Mouse (Mus musculus) MEL (cell line): ENCODE measurements around the gene Psmb4. TPM values are rescaled to one million over a fixed set of nuclear protein-coding genes. Genes with fewer than 3 reads are reported as not detected.

ENCODE experiments used
- DNase-seq: peaks from one replicate; pipeline ENCODE4 v3.0.0; 2011; ENCODE audit warnings: low read depth, low spot score
- H3K27ac ChIP-seq: 2 replicates; pipeline ENCODE4 v1.5.1; 2012; ENCODE audit warnings: low read depth, mild to moderate bottlenecking, control low read depth, low read length, moderate library complexity; ENCODE audit not compliant: control insufficient read depth
- H3K27me3 ChIP-seq, 2 experiments: fragments of 150-350 bp in 1 of 2; sonication (generic) in 1 of 2; 2 replicates each; pipeline ENCODE4 v1.6.1; 2012; ENCODE audit warnings: low read length in 2 of 2, mild to moderate bottlenecking in 2 of 2, improper control_type of control experiment in 1 of 2, moderate library complexity in 1 of 2; ENCODE audit not compliant: insufficient read depth in 2 of 2, control insufficient read depth in 1 of 2
- H3K36me3 ChIP-seq, 2 experiments: 2 replicates each; pipeline ENCODE4 v1.6.1; 2012 to 2014; ENCODE audit warnings: low read length in 2 of 2, improper control_type of control experiment in 1 of 2, inconsistent platforms in 1 of 2, mild to moderate bottlenecking in 1 of 2; ENCODE audit not compliant: insufficient read depth in 2 of 2, control insufficient read depth in 1 of 2
- H3K4me1 ChIP-seq, 2 experiments: fragments of 150-350 bp in 1 of 2; sonication (generic) in 1 of 2; 2 replicates each; pipeline ENCODE4 v1.6.1; 2012; ENCODE audit warnings: low read length in 2 of 2, improper control_type of control experiment in 1 of 2, mild to moderate bottlenecking in 1 of 2; ENCODE audit not compliant: insufficient read depth in 2 of 2, control insufficient read depth in 1 of 2
- H3K4me3 ChIP-seq, 2 experiments: fragments of 150-350 bp in 1 of 2; sonication (generic) in 1 of 2; 2 replicates each; pipeline ENCODE4 v1.5.1; 2012; ENCODE audit warnings: low read depth in 2 of 2, low read length in 2 of 2, mild to moderate bottlenecking in 2 of 2, moderate library complexity in 2 of 2, control low read depth in 1 of 2, improper control_type of control experiment in 1 of 2; ENCODE audit not compliant: control insufficient read depth in 1 of 2, insufficient read depth in 1 of 2
- H3K79me2 ChIP-seq: 2 replicates; pipeline ENCODE4 v1.6.1; 2012; ENCODE audit warnings: mild to moderate bottlenecking, low read length, moderate library complexity; ENCODE audit not compliant: control insufficient read depth, poor library complexity, insufficient read depth
- H3K9ac ChIP-seq: 2 replicates; pipeline ENCODE4 v1.6.1; 2012; ENCODE audit warnings: low read depth, mild to moderate bottlenecking, control low read depth, low read length, moderate library complexity; ENCODE audit not compliant: control insufficient read depth, poor library complexity, severe bottlenecking
- H3K9me3 ChIP-seq: fragments of 150-350 bp; sonication (generic); replicated peaks from 2 replicates; pipeline ENCODE4 v1.6.1; 2012; ENCODE audit warnings: mild to moderate bottlenecking, low read length, improper control_type of control experiment, moderate library complexity; ENCODE audit not compliant: insufficient read depth
- CHD1 ChIP-seq: IDR thresholded peaks from 2 replicates; pipeline ENCODE4 v1.6.1; 2012; ENCODE audit warnings: low read depth, mild to moderate bottlenecking, inconsistent platforms, low read length, improper control_type of control experiment
- E2F4 ChIP-seq: IDR thresholded peaks from 2 replicates; pipeline ENCODE4 v1.6.1; 2011; ENCODE audit warnings: low read depth, low read length, improper control_type of control experiment, borderline replicate concordance
- EP300 ChIP-seq, 2 experiments: IDR thresholded peaks; 2 replicates each; pipeline ENCODE4 v1.6.1; 2011; ENCODE audit warnings: improper control_type of control experiment in 2 of 2, low read length in 2 of 2, low read depth in 1 of 2, mild to moderate bottlenecking in 1 of 2
- ETS1 ChIP-seq: IDR thresholded peaks from 2 replicates; pipeline ENCODE4 v1.6.1; 2012; ENCODE audit warnings: low read depth, mild to moderate bottlenecking, inconsistent platforms, low read length, improper control_type of control experiment, moderate library complexity
- KAT2A ChIP-seq: conservative IDR thresholded peaks from 2 replicates; pipeline ENCODE4 v1.6.1; 2012; ENCODE audit warnings: low read depth, low read length, improper control_type of control experiment, inconsistent platforms
- MAX ChIP-seq: IDR thresholded peaks from 2 replicates; pipeline ENCODE4 v1.6.1; 2011; ENCODE audit warnings: low read length, improper control_type of control experiment
- NELFE ChIP-seq: IDR thresholded peaks from 2 replicates; pipeline ENCODE4 v1.6.1; 2011; ENCODE audit warnings: low read depth, low read length, improper control_type of control experiment
- POLR2A ChIP-seq, 2 experiments: IDR thresholded peaks; 2 replicates each; pipeline ENCODE4 v1.6.1; 2011 to 2012; ENCODE audit warnings: low read length in 2 of 2, mild to moderate bottlenecking in 2 of 2, control low read depth in 1 of 2, improper control_type of control experiment in 1 of 2, low read depth in 1 of 2, moderate library complexity in 1 of 2; ENCODE audit not compliant: control insufficient read depth in 1 of 2, insufficient read depth in 1 of 2, poor library complexity in 1 of 2
- POLR2AphosphoS2 ChIP-seq: IDR thresholded peaks from 2 replicates; pipeline ENCODE4 v1.6.1; 2011; ENCODE audit warnings: low read length, improper control_type of control experiment
- TAL1 ChIP-seq: IDR thresholded peaks from 2 replicates; pipeline ENCODE4 v1.6.1; 2012; ENCODE audit warnings: mild to moderate bottlenecking, inconsistent platforms, low read length, moderate library complexity, mixed read lengths
- TBP ChIP-seq: IDR thresholded peaks from 2 replicates; pipeline ENCODE4 v1.8.0; 2011; ENCODE audit warnings: low read depth, low read length, improper control_type of control experiment
- USF1 ChIP-seq: IDR thresholded peaks from 2 replicates; pipeline ENCODE4 v1.6.1; 2014; ENCODE audit warnings: low read depth, mild to moderate bottlenecking, inconsistent platforms, low read length, improper control_type of control experiment, moderate library complexity
- ZKSCAN1 ChIP-seq: IDR thresholded peaks from 2 replicates; pipeline ENCODE4 v1.6.1; 2012; ENCODE audit warnings: low read depth, mild to moderate bottlenecking, inconsistent platforms, low read length, improper control_type of control experiment, moderate library complexity
- polyA plus RNA-seq, 2 experiments: library from polyadenylated mRNA; stranded (reverse) in 1 of 2; unstranded in 1 of 2; fragments of >175 nt in 1 of 2; fragments of >200 nt in 1 of 2; gene quantifications; 2 replicates each; pipeline versions ENCODE4 v1.2.1 to v1.2.4; 2012; ENCODE audit warnings: low replicate concordance in 2 of 2, low read depth in 1 of 2; ENCODE audit not compliant: insufficient read length in 2 of 2, insufficient read depth in 1 of 2, missing spikeins in 1 of 2
- total RNA-seq: library from RNA; depleted of rRNA; stranded (reverse); fragments of 300-350 nt; gene quantifications from 2 replicates; pipeline ENCODE4 v1.2.3, GENCODE M21; 2012

Gene Psmb4
- total and polyA plus RNA-seq, 3 experiments = 826 to 964 (median 890) TPM

GRCm38 (mm10) chr3:94869011-94869410, 17.8 kb downstream of the Psmb4 start:
- Histone ChIP-seq H3K9me3 (no peaks in the 10 kb centered on the region), H3K79me2 (no peaks in the 10 kb centered on the region), H3K27me3 (no peaks in the 10 kb centered on the region), H3K4me1 (no peaks in the 10 kb centered on the region), H3K9ac (no peak overlapping the region), H3K36me3 (peaks cover 0 to 35% of the 10 kb centered on the region in 2 experiments; a peak in 2 of 4 replicates), H3K27ac (no peak overlapping the region)
- no peak for DNase-seq
- TF ChIP-seq CHD1 = no peak
- TF ChIP-seq TAL1 = no peak
- TF ChIP-seq KAT2A = no peak
- no peak for TF ChIP-seq E2F4
- TF ChIP-seq ZKSCAN1 = no peak
- TF ChIP-seq, all 39 proteins: peak for 0
- H3K4me3 ChIP-seq = no peak overlapping the region

- Histone ChIP-seq H3K4me1 (no peaks in the 10 kb centered on the region), H3K79me2 (peaks cover 2% of the 10 kb centered on the region; the same call in 1 of the 2 replicates)
- TF ChIP-seq NELFE (no peak), POLR2AphosphoS2 (no peak), ETS1 (no peak), POLR2A (IDR thresholded peaks at IDR 0.05; ENCODE audit: control insufficient read depth in 1 of 2, insufficient read depth in 1 of 2, low read depth in 1 of 2, low read length in 2 of 2, poor library complexity in 1 of 2) (no peak), EP300 (IDR thresholded peaks at IDR 0.05; ENCODE audit: low read depth in 1 of 2, low read length in 2 of 2) (no peak), MAX (no peak)
- TF ChIP-seq, all 39 proteins: peak for 0
- no peak overlapping the region for H3K4me3 ChIP-seq
- peaks cover 0 to 32% of the 10 kb centered on the region in 2 experiments; a peak in 2 of 4 replicates for H3K36me3 ChIP-seq
- H3K27me3 ChIP-seq = no peaks in the 10 kb centered on the region
- no peak overlapping the region for H3K9ac ChIP-seq
- no peak for DNase-seq
- no peak overlapping the region for H3K27ac ChIP-seq
- H3K9me3 ChIP-seq = no peaks in the 10 kb centered on the region
These were observed 27.3 kb downstream of the Psmb4 start for GRCm38 (mm10) chr3:94859471-94859870.

GRCm38 (mm10) chr3:94852215-94852614, 34.5 kb downstream of the Psmb4 start:
- no peaks in the 10 kb centered on the region for H3K27me3 ChIP-seq
- TF ChIP-seq TBP = no peak
- no peak for TF ChIP-seq USF1
- TF ChIP-seq, all 39 proteins: peak for 0
- no peak overlapping the region for H3K9ac ChIP-seq
- H3K4me3 ChIP-seq = no peak overlapping the region
- H3K27ac ChIP-seq = no peak overlapping the region
- no peak for DNase-seq
- H3K79me2 ChIP-seq = peaks cover 16% of the 10 kb centered on the region
- H3K9me3 ChIP-seq = no peaks in the 10 kb centered on the region
- peaks cover 11 to 31% of the 10 kb centered on the region in 2 experiments for H3K36me3 ChIP-seq
- peaks cover 7 to 27% of the 10 kb centered on the region in 2 experiments for H3K4me1 ChIP-seq
